In the genomic region with DNA sequence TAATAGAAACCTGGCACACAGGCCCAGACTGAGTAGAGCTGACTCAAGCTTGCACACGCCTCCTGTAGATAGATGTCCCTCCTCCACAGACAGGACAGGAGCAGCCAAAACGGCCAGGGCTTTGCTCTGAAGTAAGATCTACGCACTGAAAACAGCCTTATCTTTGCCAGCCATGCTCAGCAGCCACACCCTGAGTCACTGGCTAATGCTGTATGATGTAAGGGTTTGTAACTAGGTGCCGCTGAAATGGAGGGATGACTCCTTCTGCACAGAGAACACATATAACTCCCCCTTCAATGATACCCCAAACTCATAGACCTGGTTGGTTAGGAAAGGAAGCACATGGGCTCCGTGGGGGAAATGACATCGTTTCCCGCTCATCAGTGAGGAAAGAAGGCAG, we compare ENCODE assay signal across 10 mouse cellular contexts. TPM values are rescaled to one million over a fixed set of nuclear protein-coding genes. Genes with fewer than 3 reads are reported as not detected.
A peak's percentile ranks its signal among the peaks of the same experiment; 100 is the strongest.
DNase-seq lines count a peak whose midpoint lies in the region; ATAC-seq and TF ChIP-seq lines count a peak whose summit lies in the region.
"Had no signal": no experiment of that assay in that cellular context is flagged by ENCODE, and none has a peak within 500 bp of the region (broad histone marks: within the 10 kb centered on the region; RNA-seq: fewer than 3 reads in every experiment).

No protein-coding gene starts in this region.

- H3K4me2 ChIP-seq in limb, embryonic 12.5 days = no peak overlapping the region
- H3K4me2 ChIP-seq in intestine, embryonic 15.5 days (replicated peaks) = no peak overlapping the region
- H3K4me2 ChIP-seq: embryonic facial prominence, embryonic 13.5 days had no signal

- H3K9ac ChIP-seq in limb, embryonic 12.5 days (replicated peaks) = 0 out of 2 replicates have a peak overlapping the region, but pooled peaks have one; percentile 2
- no peak overlapping the region for H3K9ac ChIP-seq in intestine, embryonic 15.5 days
- H3K9ac ChIP-seq: embryonic facial prominence, embryonic 13.5 days had no signal

- H3K27ac ChIP-seq in limb, embryonic 12.5 days = no peak overlapping the region
- no peak overlapping the region for H3K27ac ChIP-seq in limb, embryonic 10.5 days
- H3K27ac ChIP-seq in bone marrow macrophage, adult 2 months (ENCODE audit: insufficient read depth, low read depth, low read length) = peak overlapping the region; percentile 100
- H3K27ac ChIP-seq in intestine, embryonic 15.5 days = no peak overlapping the region
- H3K27ac ChIP-seq: embryonic facial prominence, embryonic 13.5 days had no signal

- 0 out of 2 replicates have a peak, but pooled peaks have one; percentile 2 for TF ChIP-seq CTCF in bone marrow macrophage, adult 2 months (IDR thresholded peaks at IDR 0.05; ENCODE audit: low read depth, low read length)

- H3K4me1 ChIP-seq in limb, embryonic 12.5 days (replicated peaks) = no peaks in the 10 kb centered on the region; the same call in 1 of the 2 replicates
- no peaks in the 10 kb centered on the region for H3K4me1 ChIP-seq in limb, embryonic 10.5 days
- peaks cover 45% of the 10 kb centered on the region for H3K4me1 ChIP-seq in bone marrow macrophage, adult 2 months (ENCODE audit: control insufficient read depth, insufficient read depth, low read length)
- H3K4me1 ChIP-seq in intestine, embryonic 15.5 days (replicated peaks) = no peaks in the 10 kb centered on the region

- H3K9me3 ChIP-seq in limb, embryonic 12.5 days = no peaks in the 10 kb centered on the region
- H3K9me3 ChIP-seq in limb, embryonic 10.5 days (replicated peaks) = no peaks in the 10 kb centered on the region
- H3K9me3 ChIP-seq in intestine, embryonic 15.5 days = no peaks in the 10 kb centered on the region
- H3K9me3 ChIP-seq: embryonic facial prominence, embryonic 13.5 days had no signal

- H3K36me3 ChIP-seq in limb, embryonic 12.5 days = no peaks in the 10 kb centered on the region
- H3K36me3 ChIP-seq in limb, embryonic 10.5 days = no peaks in the 10 kb centered on the region
- no peaks in the 10 kb centered on the region for H3K36me3 ChIP-seq in intestine, embryonic 15.5 days
- H3K36me3 ChIP-seq: embryonic facial prominence, embryonic 13.5 days had no signal

- no peak overlapping the region for H3K4me3 ChIP-seq in limb, embryonic 12.5 days (replicated peaks)
- H3K4me3 ChIP-seq in limb, embryonic 10.5 days = no peak overlapping the region
- no peak overlapping the region for H3K4me3 ChIP-seq in bone marrow macrophage, adult 2 months (ENCODE audit: insufficient read depth, low read length)
- H3K4me3 ChIP-seq in intestine, embryonic 15.5 days (replicated peaks) = no peak overlapping the region
- H3K4me3 ChIP-seq: embryonic facial prominence, embryonic 13.5 days had no signal

- DNase-seq in limb, embryonic 10.5 days (ENCODE audit: low spot score) = no peak
- peak; percentile 80 to 82 for DNase-seq in spleen, postnatal 4 days (ENCODE audit: low spot score in 2 of 2)
- DNase-seq in thymus, postnatal 0 days (ENCODE audit: low spot score) = no peak

- no peak for ATAC-seq in limb, embryonic 12.5 days (ENCODE audit: insufficient number of reproducible peaks, insufficient read depth, low FRiP score, low TSS enrichment, low read depth)
- ATAC-seq in intestine, embryonic 15.5 days = peak; percentile 86
- no peak for ATAC-seq in CD4-positive, CD25-positive, alpha-beta regulatory T cell, adult 4 months
- ATAC-seq: activated CD4-positive, CD25-positive, alpha-beta regulatory T cell, adult 4 months had no signal

- TF ChIP-seq POLR2A in bone marrow macrophage, adult 2 months (IDR thresholded peaks at IDR 0.05; ENCODE audit: borderline replicate concordance, low read depth, low read length) = no peak

- WGBS in limb, embryonic 12.5 days = 64% methylated on average over 7 of the region's 7 CpGs
- 70% methylated on average over 7 of the region's 7 CpGs for WGBS in limb, embryonic 10.5 days
- WGBS in intestine, embryonic 15.5 days = 68% methylated on average over 7 of the region's 7 CpGs

- peaks cover 45% of the 10 kb centered on the region for H3K27me3 ChIP-seq in limb, embryonic 12.5 days
- H3K27me3 ChIP-seq in limb, embryonic 10.5 days (ENCODE audit: low read depth, poor library complexity, severe bottlenecking) = peaks cover 30% of the 10 kb centered on the region
- peaks cover 9% of the 10 kb centered on the region; the same call in 1 of the 2 replicates for H3K27me3 ChIP-seq in intestine, embryonic 15.5 days (replicated peaks)

RNA-seq across cellular contexts. Expression of gene Ifnar2, which starts 19.8 kb away (rescaled TPM):
- 41.0 and 43.6 TPM in 2 replicates for polyA plus RNA-seq in limb, embryonic 12.5 days (2016; fragmentation: Nextera tagmentation; extraction: Ambion mirVana)
- 33.0 and 35.3 TPM in 2 replicates for polyA plus RNA-seq in limb, embryonic 10.5 days (2016; fragmentation: Nextera tagmentation; extraction: Ambion mirVana)
- polyA plus RNA-seq in bone marrow macrophage, adult 2 months (2012; ENCODE audit: insufficient read depth, insufficient read length, missing spikeins) = 237 and 238 TPM in 2 replicates
- polyA plus RNA-seq in intestine, embryonic 15.5 days (2015; fragmentation: Nextera tagmentation; extraction: Ambion mirVana) = 43.9 and 44.5 TPM in 2 replicates
- 10 to 100 TPM; 45.8 to 48.2 TPM for polyA plus RNA-seq in CD4-positive, CD25-positive, alpha-beta regulatory T cell, adult 4 months (2017; shearing (Covaris generic))
- 70.7 and 73.4 TPM in 2 replicates for polyA plus RNA-seq in thymus, postnatal 0 days (2015; fragmentation: Nextera tagmentation; extraction: Ambion mirVana)

RNA-seq across cellular contexts. Expression of gene Gm21970, which starts 38.8 kb away (rescaled TPM):
- polyA plus RNA-seq in limb, embryonic 12.5 days (2016; fragmentation: Nextera tagmentation; extraction: Ambion mirVana) = not detected in 2 replicates
- polyA plus RNA-seq in limb, embryonic 10.5 days (2016; fragmentation: Nextera tagmentation; extraction: Ambion mirVana) = not detected in 2 replicates
- polyA plus RNA-seq in bone marrow macrophage, adult 2 months (2012; ENCODE audit: insufficient read depth, insufficient read length, missing spikeins) = not detected in 2 replicates
- not detected in 2 replicates for polyA plus RNA-seq in intestine, embryonic 15.5 days (2015; fragmentation: Nextera tagmentation; extraction: Ambion mirVana)
- polyA plus RNA-seq in CD4-positive, CD25-positive, alpha-beta regulatory T cell, adult 4 months (2017; shearing (Covaris generic)) = not detected
- not detected in 2 replicates for polyA plus RNA-seq in thymus, postnatal 0 days (2015; fragmentation: Nextera tagmentation; extraction: Ambion mirVana)
- polyA plus RNA-seq: embryonic facial prominence, embryonic 13.5 days; small intestine, adult 2 months had no signal

RNA-seq across cellular contexts. Expression of gene Il10rb, which starts 53.2 kb away (rescaled TPM):
- polyA plus RNA-seq in limb, embryonic 12.5 days (2016; fragmentation: Nextera tagmentation; extraction: Ambion mirVana) = 8.0 and 9.6 TPM in 2 replicates
- 7.0 TPM in 2 replicates for polyA plus RNA-seq in limb, embryonic 10.5 days (2016; fragmentation: Nextera tagmentation; extraction: Ambion mirVana)
- 345 and 358 TPM in 2 replicates for polyA plus RNA-seq in bone marrow macrophage, adult 2 months (2012; ENCODE audit: insufficient read depth, insufficient read length, missing spikeins)
- polyA plus RNA-seq in intestine, embryonic 15.5 days (2015; fragmentation: Nextera tagmentation; extraction: Ambion mirVana) = 64.8 and 74.4 TPM in 2 replicates
- polyA plus RNA-seq in CD4-positive, CD25-positive, alpha-beta regulatory T cell, adult 4 months (2017; shearing (Covaris generic)) = 100 to 1,000 TPM; 131 to 143 TPM
- 42.7 and 44.1 TPM in 2 replicates for polyA plus RNA-seq in thymus, postnatal 0 days (2015; fragmentation: Nextera tagmentation; extraction: Ambion mirVana)

Comparison
In these comparisons a context has a peak if more than half of its experiments do, and no peak if none do; other contexts are left out.
1. DNase-seq: peak in spleen, postnatal 4 days (2 of 2); none in limb, embryonic 10.5 days (single experiment) and thymus, postnatal 0 days (single experiment).